Mouse (Mus musculus) C2C12 (cell line): ENCODE data around the gene Capn10.

Experiments used
- CEBPB ChIP-seq: IDR thresholded peaks from one replicate; pipeline ENCODE4 v1.6.1; 2011; ENCODE audit warnings: low read depth, mild to moderate bottlenecking, control low read depth, moderate library complexity
- CTCF ChIP-seq: IDR thresholded peaks from one replicate; pipeline ENCODE4 v1.5.1; 2011; ENCODE audit not compliant: control insufficient read depth, insufficient read depth, insufficient read length
- FOSL1 ChIP-seq: IDR thresholded peaks from one replicate; pipeline ENCODE4 v1.8.0; 2011; ENCODE audit warnings: mild to moderate bottlenecking, low read length; ENCODE audit not compliant: poor library complexity, insufficient read depth, severe bottlenecking
- MAX ChIP-seq: IDR thresholded peaks from one replicate; pipeline ENCODE4 v1.6.1; 2011; ENCODE audit warnings: mild to moderate bottlenecking, control low read depth
- MYOD1 ChIP-seq: IDR thresholded peaks from one replicate; pipeline ENCODE4 v1.6.1; 2011; ENCODE audit warnings: low read depth; ENCODE audit not compliant: control insufficient read depth, insufficient read length
- MYOG ChIP-seq: IDR thresholded peaks from one replicate; pipeline ENCODE4 v1.6.1; 2011; ENCODE audit not compliant: control insufficient read depth, insufficient read length; ENCODE audit errors: extremely low read depth
- USF1 ChIP-seq: IDR thresholded peaks from one replicate; pipeline ENCODE4 v1.6.1; 2011; ENCODE audit warnings: low read depth, mild to moderate bottlenecking, control low read depth, moderate library complexity

DNA sequence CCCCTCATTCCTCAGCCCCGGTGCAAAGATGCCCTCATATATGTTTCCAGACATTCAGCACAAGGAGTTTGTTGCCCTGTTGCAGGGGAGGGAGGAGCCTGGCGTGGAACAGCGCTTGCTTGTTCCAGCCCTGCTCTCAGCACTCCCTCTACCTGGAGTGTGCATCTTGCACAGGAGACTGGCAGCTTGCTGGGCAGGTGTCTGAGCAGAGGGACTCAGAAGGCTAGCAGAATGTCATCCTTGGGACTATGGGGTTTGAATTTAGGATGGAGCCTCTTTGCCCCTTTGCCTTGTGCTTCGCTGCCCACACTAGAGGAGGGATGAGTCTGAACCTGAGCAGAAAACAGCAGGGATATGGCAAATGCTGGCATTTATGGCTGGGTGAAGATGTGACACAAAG is 5.6 kb downstream of the Capn10 start:
- no peak for TF ChIP-seq CTCF
- TF ChIP-seq MAX = no peak
- TF ChIP-seq MYOD1 = no peak
- TF ChIP-seq USF1 = no peak
- TF ChIP-seq CEBPB = no peak
- TF ChIP-seq MYOG = no peak
- TF ChIP-seq FOSL1 = no peak
